Mouse (Mus musculus): ENCODE results near the gene Lifr. TPM values are rescaled to one million over a fixed set of nuclear protein-coding genes. Genes with fewer than 3 reads are reported as not detected.
A peak's percentile ranks its signal among the peaks of the same experiment; 100 is the strongest.

Gene Lifr
- polyA plus RNA-seq, 1 experiment: 2.7 TPM

- WGBS: 96% methylated on average over 18 of the region's 18 CpGs
- no peak for DNase-seq (ENCODE audit: low read depth, low spot score)
Measured at GRCm38 (mm10) chr15:7149796-7150195, 59.4 kb downstream of the Lifr start.

- 88% methylated on average over 9 of the region's 9 CpGs for WGBS
- DNase-seq (ENCODE audit: low read depth, low spot score): no peak
Measured at GRCm38 (mm10) chr15:7150591-7150990, 60.2 kb downstream of the Lifr start.

- no peak for DNase-seq (ENCODE audit: low read depth, low spot score)
- WGBS: 85% methylated on average over 10 of the region's 10 CpGs
Measured at GRCm38 (mm10) chr15:7152116-7152760, 61.8 kb downstream of the Lifr start.

GRCm38 (mm10) chr15:7154010-7154736, 63.8 kb downstream of the Lifr start:
- no peak for DNase-seq (ENCODE audit: low read depth, low spot score)
- WGBS: 67% methylated on average over 15 of the region's 15 CpGs

GRCm38 (mm10) chr15:7154737-7155090, 64.3 kb downstream of the Lifr start:
- WGBS: 41% methylated on average over 7 of the region's 7 CpGs
- DNase-seq (ENCODE audit: low read depth, low spot score): no peak

GRCm38 (mm10) chr15:7157658-7158057, 67.2 kb downstream of the Lifr start:
- DNase-seq (ENCODE audit: low read depth, low spot score): no peak
- WGBS: 58% methylated on average over 6 of the region's 6 CpGs

GRCm38 (mm10) chr15:7159869-7160268, 69.5 kb downstream of the Lifr start:
- no peak for DNase-seq (ENCODE audit: low read depth, low spot score)
- WGBS: 82% methylated on average over 9 of the region's 9 CpGs

- 91% methylated on average over 8 of the region's 8 CpGs for WGBS
- no peak for DNase-seq (ENCODE audit: low read depth, low spot score)
Measured at GRCm38 (mm10) chr15:7160321-7160720, 69.9 kb downstream of the Lifr start.

GRCm38 (mm10) chr15:7163851-7164250, 73.4 kb downstream of the Lifr start:
- 71% methylated on average over 6 of the region's 6 CpGs for WGBS
- no peak for DNase-seq (ENCODE audit: low read depth, low spot score)

- 79% methylated on average over 9 of the region's 9 CpGs for WGBS
- no peak for DNase-seq (ENCODE audit: low read depth, low spot score)
Measured at GRCm38 (mm10) chr15:7166735-7167134, 76.3 kb downstream of the Lifr start.

GRCm38 (mm10) chr15:7167238-7167905, 77.0 kb downstream of the Lifr start:
- DNase-seq (ENCODE audit: low read depth, low spot score): no peak
- 80% methylated on average over 10 of the region's 10 CpGs for WGBS

- 65% methylated on average over 11 of the region's 11 CpGs for WGBS
- DNase-seq (ENCODE audit: low read depth, low spot score): no peak
Measured at GRCm38 (mm10) chr15:7167906-7168532, 77.6 kb downstream of the Lifr start.

- WGBS: 20% methylated on average over 2 of the region's 2 CpGs
- peak; percentile 35 for DNase-seq (ENCODE audit: low read depth, low spot score)
Measured at GRCm38 (mm10) chr15:7172875-7173274, 82.5 kb downstream of the Lifr start.

GRCm38 (mm10) chr15:7173346-7173745, 82.9 kb downstream of the Lifr start:
- 50% methylated on average over 7 of the region's 7 CpGs for WGBS
- no peak for DNase-seq (ENCODE audit: low read depth, low spot score)

- 91% methylated on average over 8 of the region's 8 CpGs for WGBS
- no peak for DNase-seq (ENCODE audit: low read depth, low spot score)
Measured at GRCm38 (mm10) chr15:7173776-7174175, 83.4 kb downstream of the Lifr start.

- DNase-seq (ENCODE audit: low read depth, low spot score): no peak
- WGBS: 78% methylated on average over 6 of the region's 6 CpGs
Measured at GRCm38 (mm10) chr15:7180576-7180975, 90.2 kb downstream of the Lifr start.

- 87% methylated on average over 6 of the region's 6 CpGs for WGBS
- DNase-seq (ENCODE audit: low read depth, low spot score): no peak
Measured at GRCm38 (mm10) chr15:7187682-7188081, 97.3 kb downstream of the Lifr start.

GRCm38 (mm10) chr15:7189678-7190454, 99.5 kb downstream of the Lifr start:
- WGBS: 78% methylated on average over 22 of the region's 22 CpGs
- no peak for DNase-seq (ENCODE audit: low read depth, low spot score)

- WGBS: 81% methylated on average over 4 of the region's 4 CpGs
- DNase-seq (ENCODE audit: low read depth, low spot score): no peak
Measured at GRCm38 (mm10) chr15:7191074-7191473, 100.7 kb downstream of the Lifr start.

GRCm38 (mm10) chr15:7192582-7192981, 102.2 kb downstream of the Lifr start:
- DNase-seq (ENCODE audit: low read depth, low spot score): no peak
- 91% methylated on average over 2 of the region's 2 CpGs for WGBS

All from large intestine, adult 2 months (tissue).